Mouse (Mus musculus): ENCODE data around the gene Cphx3.
"Not testable (repeated sequence)": the region's sequence is repeated elsewhere in the genome, so short reads cannot be mapped to it uniquely, and the experiment has no call there.

Cphx3 gene

GRCm38 (mm10) chr14:26081997-26082396 is at the start of gene Cphx3:
TSS of gene Cphx3 (plus strand) at chr14:26082297.
- not testable (repeated sequence) for DNase-seq

GRCm38 (mm10) chr14:26034364-26034763 is 47.7 kb upstream of the Cphx3 start:
- not testable (repeated sequence) for DNase-seq

- not testable (repeated sequence) for DNase-seq
Measured at GRCm38 (mm10) chr14:26035439-26035838, 46.7 kb upstream of the Cphx3 start.

- DNase-seq = not testable (repeated sequence)
Measured at GRCm38 (mm10) chr14:26042611-26043010, 39.5 kb upstream of the Cphx3 start, which contains the start of gene Gm9780. TSS of gene Gm9780 (minus strand) at chr14:26042711.

GRCm38 (mm10) chr14:26045007-26045406 is 37.1 kb upstream of the Cphx3 start:
- not testable (repeated sequence) for DNase-seq

GRCm38 (mm10) chr14:26047026-26047425 is 35.1 kb upstream of the Cphx3 start:
- DNase-seq = not testable (repeated sequence)

GRCm38 (mm10) chr14:26048767-26049166 is 33.3 kb upstream of the Cphx3 start:
- not testable (repeated sequence) for DNase-seq

GRCm38 (mm10) chr14:26058184-26058583 is 23.9 kb upstream of the Cphx3 start:
- not testable (repeated sequence) for DNase-seq

- DNase-seq = not testable (repeated sequence)
Measured at GRCm38 (mm10) chr14:26059362-26059761, 22.7 kb upstream of the Cphx3 start.

GRCm38 (mm10) chr14:26066574-26067324 is 15.3 kb upstream of the Cphx3 start:
- not testable (repeated sequence) for DNase-seq

- not testable (repeated sequence) for DNase-seq
Measured at GRCm38 (mm10) chr14:26067325-26067633, 14.8 kb upstream of the Cphx3 start, which contains the start of gene Tmem254c. TSS of gene Tmem254c (minus strand) at chr14:26067355.

- DNase-seq = not testable (repeated sequence)
Measured at GRCm38 (mm10) chr14:26076620-26077390, 5.3 kb upstream of the Cphx3 start.

- not testable (repeated sequence) for DNase-seq
Measured at GRCm38 (mm10) chr14:26081216-26081615, 881 bp upstream of the Cphx3 start, which contains the start of gene Cphx2. TSS of gene Cphx2 (plus strand) at chr14:26081516.

GRCm38 (mm10) chr14:26097622-26098021 is 15.5 kb downstream of the Cphx3 start:
- not testable (repeated sequence) for DNase-seq

- not testable (repeated sequence) for DNase-seq
Measured at GRCm38 (mm10) chr14:26118150-26118549, 36.1 kb downstream of the Cphx3 start, which contains the start of gene Duxbl2. TSS of gene Duxbl2 (plus strand) at chr14:26118349.

GRCm38 (mm10) chr14:26118550-26119000 is 36.5 kb downstream of the Cphx3 start:
- not testable (repeated sequence) for DNase-seq

GRCm38 (mm10) chr14:26119095-26119494 is 37.0 kb downstream of the Cphx3 start:
- DNase-seq = not testable (repeated sequence)

- DNase-seq = not testable (repeated sequence)
Measured at GRCm38 (mm10) chr14:26147095-26147494, 65.0 kb downstream of the Cphx3 start.

- DNase-seq = not testable (repeated sequence)
Measured at GRCm38 (mm10) chr14:26156032-26156431, 73.9 kb downstream of the Cphx3 start.

GRCm38 (mm10) chr14:26161156-26161555 is 79.1 kb downstream of the Cphx3 start:
- DNase-seq = not testable (repeated sequence)

- not testable (repeated sequence) for DNase-seq
Measured at GRCm38 (mm10) chr14:26162423-26162822, 80.3 kb downstream of the Cphx3 start.

- DNase-seq = not testable (repeated sequence)
Measured at GRCm38 (mm10) chr14:26165266-26165665, 83.2 kb downstream of the Cphx3 start.

- DNase-seq = not testable (repeated sequence)
Measured at GRCm38 (mm10) chr14:26173955-26174354, 91.9 kb downstream of the Cphx3 start.

Data from thymus, postnatal 4 days (tissue).